Mouse (Mus musculus) kidney, adult 2 months (tissue): ENCODE data around the gene B4galt5. TPM values are rescaled to one million over a fixed set of nuclear protein-coding genes. Genes with fewer than 3 reads are reported as not detected.

Experiments used
- DNase-seq: peaks from one replicate; pipeline ENCODE4 v3.0.0; 2021
- H3K27ac ChIP-seq: fragments of 200-500 bp; 2 replicates; pipeline ENCODE4 v1.5.1; 2012; ENCODE audit warnings: low read depth, low read length, control low read depth, inconsistent platforms; ENCODE audit not compliant: insufficient read depth
- H3K27me3 ChIP-seq: fragments of 200-500 bp; replicated peaks from 2 replicates; pipeline ENCODE4 v1.6.1; 2012; ENCODE audit warnings: mild to moderate bottlenecking, moderate library complexity, low read length, inconsistent platforms; ENCODE audit not compliant: control insufficient read depth, insufficient read depth
- H3K36me3 ChIP-seq: fragments of 200-500 bp; 2 replicates; pipeline ENCODE4 v1.6.1; 2012; ENCODE audit warnings: mild to moderate bottlenecking, moderate library complexity, low read length, inconsistent platforms; ENCODE audit not compliant: control insufficient read depth, insufficient read depth
- H3K4me1 ChIP-seq: fragments of 200-500 bp; 2 replicates; pipeline ENCODE4 v1.6.1; 2011; ENCODE audit warnings: low read length; ENCODE audit not compliant: control insufficient read depth, insufficient read depth
- H3K4me3 ChIP-seq: fragments of 200-500 bp; 2 replicates; pipeline ENCODE4 v1.5.1; 2011; ENCODE audit warnings: mild to moderate bottlenecking, low read depth, low read length, control low read depth; ENCODE audit not compliant: insufficient read depth
- CTCF ChIP-seq: fragments of 200-500 bp; conservative IDR thresholded peaks from 2 replicates; pipeline ENCODE4 v1.5.1; 2011; ENCODE audit warnings: low read depth, mild to moderate bottlenecking, control low read depth, low read length, moderate library complexity, mixed read lengths; ENCODE audit not compliant: insufficient read depth, insufficient read length
- POLR2A ChIP-seq: fragments of 200-500 bp; IDR thresholded peaks from one replicate; pipeline ENCODE4 v1.6.1; 2011; ENCODE audit warnings: low read depth, low read length, control low read depth
- WGBS: fragments of 180-500 bp; shearing (Covaris S2); methylation state at CpG from one replicate; pipeline ENCODE4 v1.1.7; 2018; 5-methylcytosine and 5-hydroxymethylcytosine counted together
- polyA plus RNA-seq: library from polyadenylated mRNA; depleted of rRNA; stranded (reverse); fragments of >200 nt; gene quantifications from 2 replicates; pipeline ENCODE4 v1.2.3, GENCODE M21; 2012

B4galt5 gene
- polyA plus RNA-seq, 1 experiment: 51.5 TPM

GRCm38 (mm10) chr2:167363272-167364045 lies 14.5 kb upstream of the B4galt5 start:
- Histone ChIP-seq H3K4me3 (no peak overlapping the region), H3K27me3 (no peaks in the 10 kb centered on the region), H3K36me3 (no peaks in the 10 kb centered on the region), H3K4me1 (no peaks in the 10 kb centered on the region), H3K27ac (no peak overlapping the region)
- WGBS: 93% methylated on average over 9 of the region's 9 CpGs
- no peak for DNase-seq
- TF ChIP-seq POLR2A (no peak), CTCF (no peak)

- WGBS: 68% methylated on average over 2 of the region's 2 CpGs
- no peaks in the 10 kb centered on the region for H3K4me1 ChIP-seq
- DNase-seq: no peak
- TF ChIP-seq CTCF: no peak
- no peak for TF ChIP-seq POLR2A
- H3K27ac ChIP-seq: no peak overlapping the region
- no peaks in the 10 kb centered on the region for H3K36me3 ChIP-seq
- no peaks in the 10 kb centered on the region for H3K27me3 ChIP-seq
- H3K4me3 ChIP-seq: no peak overlapping the region
Measured at GRCm38 (mm10) chr2:167358499-167358898, 9.5 kb upstream of the B4galt5 start.

GRCm38 (mm10) chr2:167356885-167357284 lies 7.9 kb upstream of the B4galt5 start:
- no peak for TF ChIP-seq CTCF
- TF ChIP-seq POLR2A: no peak

GRCm38 (mm10) chr2:167354611-167355165 lies 5.7 kb upstream of the B4galt5 start:
- H3K27me3 ChIP-seq: no peaks in the 10 kb centered on the region
- no peak for DNase-seq
- no peaks in the 10 kb centered on the region for H3K36me3 ChIP-seq
- TF ChIP-seq POLR2A: no peak
- no peak for TF ChIP-seq CTCF
- 80% methylated on average over 9 of the region's 9 CpGs for WGBS
- no peak overlapping the region for H3K27ac ChIP-seq
- no peak overlapping the region for H3K4me3 ChIP-seq
- peaks cover 21% of the 10 kb centered on the region for H3K4me1 ChIP-seq

More at GRCm38 (mm10) chr2:167356885-167357284, 7.9 kb upstream of the B4galt5 start:
- H3K4me1 ChIP-seq: peaks cover 11% of the 10 kb centered on the region
- no peak overlapping the region for H3K4me3 ChIP-seq
- H3K36me3 ChIP-seq: no peaks in the 10 kb centered on the region
- no peak for DNase-seq
- H3K27ac ChIP-seq: no peak overlapping the region
- no peaks in the 10 kb centered on the region for H3K27me3 ChIP-seq

GRCm38 (mm10) chr2:167354046-167354445 lies 5.1 kb upstream of the B4galt5 start:
- peak; percentile 93 for DNase-seq

GRCm38 (mm10) chr2:167352496-167352895 lies 3.5 kb upstream of the B4galt5 start:
- Histone ChIP-seq H3K36me3 (no peaks in the 10 kb centered on the region), H3K27me3 (no peaks in the 10 kb centered on the region), H3K27ac (peak overlapping the region; percentile 8; the same call in 1 of the 2 replicates), H3K4me3 (no peak overlapping the region), H3K4me1 (peaks cover 21% of the 10 kb centered on the region)
- peak; percentile 81 for DNase-seq
- TF ChIP-seq POLR2A (no peak), CTCF (no peak)
- WGBS: 54% methylated on average over 6 of the region's 6 CpGs

More at GRCm38 (mm10) chr2:167354046-167354445, 5.1 kb upstream of the B4galt5 start:
- no peaks in the 10 kb centered on the region for H3K36me3 ChIP-seq
- H3K4me3 ChIP-seq: no peak overlapping the region
- no peak for TF ChIP-seq CTCF
- no peak for TF ChIP-seq POLR2A
- peaks cover 21% of the 10 kb centered on the region for H3K4me1 ChIP-seq
- H3K27ac ChIP-seq: peak overlapping the region; percentile 63; the same call in 1 of the 2 replicates
- WGBS: 54% methylated on average over 8 of the region's 8 CpGs
- no peaks in the 10 kb centered on the region for H3K27me3 ChIP-seq

GRCm38 (mm10) chr2:167351371-167351951 lies 2.5 kb upstream of the B4galt5 start:
- H3K27ac ChIP-seq: no peak overlapping the region
- no peak for DNase-seq
- WGBS: 41% methylated on average over 9 of the region's 9 CpGs
- no peaks in the 10 kb centered on the region for H3K27me3 ChIP-seq
- TF ChIP-seq POLR2A: no peak
- no peak for TF ChIP-seq CTCF
- no peaks in the 10 kb centered on the region for H3K36me3 ChIP-seq
- peaks cover 21% of the 10 kb centered on the region for H3K4me1 ChIP-seq
- H3K4me3 ChIP-seq: no peak overlapping the region
